Mouse (Mus musculus): ENCODE results near the gene Slc22a20. TPM values are rescaled to one million over a fixed set of nuclear protein-coding genes. Genes with fewer than 3 reads are reported as not detected.

The Slc22a20 gene
- polyA plus RNA-seq, 1 experiment from 2014 or later = not detected

DNA sequence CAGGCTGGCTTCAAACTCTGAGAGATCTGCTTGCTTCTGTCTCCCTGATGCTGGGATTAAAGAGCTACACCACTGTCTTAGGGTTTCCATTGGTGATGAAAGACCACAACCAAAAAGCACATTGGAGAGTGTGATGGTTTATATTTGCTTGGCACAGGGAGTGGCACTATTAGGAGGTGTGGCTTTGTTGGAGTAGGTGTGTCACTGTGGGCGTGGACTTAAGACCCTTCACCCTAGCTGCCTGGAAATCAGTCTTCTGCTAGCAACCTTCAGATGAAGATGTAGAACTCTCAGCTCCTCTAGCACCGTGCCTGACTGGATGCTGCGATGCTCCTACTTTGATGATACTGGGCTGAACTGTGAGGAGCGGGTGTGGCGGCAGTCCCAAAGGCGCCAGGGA is 47.4 kb downstream of the Slc22a20 start:
- H3K9me3 ChIP-seq (ENCODE audit: control insufficient read depth, low read length) = no peaks in the 10 kb centered on the region
- H3K27ac ChIP-seq (ENCODE audit: low read depth, low read length) = no peak overlapping the region
- ATAC-seq = no peak
- no peaks in the 10 kb centered on the region for H3K36me3 ChIP-seq (ENCODE audit: control insufficient read depth, insufficient read depth, low read length)
- 91% methylated on average over 6 of the region's 6 CpGs for WGBS
- no peak overlapping the region for H3K9ac ChIP-seq (ENCODE audit: low read depth, low read length)
- peaks cover 19% of the 10 kb centered on the region for H3K4me1 ChIP-seq (ENCODE audit: control insufficient read depth, insufficient read depth, low read depth, low read length)
- H3K4me3 ChIP-seq (ENCODE audit: low read length) = no peak overlapping the region
- no peaks in the 10 kb centered on the region for H3K27me3 ChIP-seq (replicated peaks; ENCODE audit: control insufficient read depth, insufficient read depth, low read length)
- H3K4me2 ChIP-seq (ENCODE audit: low read length) = no peak overlapping the region

DNA sequence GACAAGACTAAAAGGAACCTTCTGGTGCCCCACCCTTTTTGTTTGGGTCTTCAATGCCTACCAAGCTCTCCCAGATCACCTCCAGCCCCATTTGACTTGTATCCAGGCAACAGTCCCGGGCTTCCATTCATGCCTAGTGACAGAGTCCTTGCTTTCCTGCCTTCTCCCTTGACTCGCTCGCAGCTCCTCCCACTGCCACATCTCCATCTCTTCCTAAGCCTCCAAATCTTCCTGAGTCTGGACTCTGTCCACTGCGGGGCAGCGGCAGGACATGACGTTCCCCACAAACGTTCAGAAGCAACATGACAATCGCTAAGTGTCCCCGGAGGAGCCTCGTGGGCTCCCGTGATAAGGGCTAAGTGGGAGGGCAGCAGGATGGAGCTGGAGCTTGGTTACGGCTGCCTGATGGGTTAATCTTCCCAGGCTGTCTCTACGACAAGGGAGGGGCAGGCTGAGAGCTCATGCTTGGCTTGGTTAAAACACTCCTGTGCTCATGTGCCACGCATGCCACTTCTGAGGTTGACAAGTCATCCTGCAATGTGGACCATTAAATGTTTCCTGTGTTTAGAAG is 48.0 kb downstream of the Slc22a20 start:
- Histone ChIP-seq H3K4me1 (ENCODE audit: control insufficient read depth, insufficient read depth, low read depth, low read length) (peaks cover 19% of the 10 kb centered on the region), H3K27me3 (replicated peaks; ENCODE audit: control insufficient read depth, insufficient read depth, low read length) (no peaks in the 10 kb centered on the region), H3K4me3 (ENCODE audit: low read length) (0 out of 2 replicates have a peak overlapping the region, but pooled peaks have one; percentile 8), H3K9ac (ENCODE audit: low read depth, low read length) (no peak overlapping the region), H3K4me2 (ENCODE audit: low read length) (peak overlapping the region; percentile 51), H3K27ac (ENCODE audit: low read depth, low read length) (peak overlapping the region; percentile 77), H3K36me3 (ENCODE audit: control insufficient read depth, insufficient read depth, low read length) (no peaks in the 10 kb centered on the region), H3K9me3 (ENCODE audit: control insufficient read depth, low read length) (no peaks in the 10 kb centered on the region)
- peak; percentile 77 for ATAC-seq
- WGBS = 18% methylated on average over 14 of the region's 14 CpGs

DNA sequence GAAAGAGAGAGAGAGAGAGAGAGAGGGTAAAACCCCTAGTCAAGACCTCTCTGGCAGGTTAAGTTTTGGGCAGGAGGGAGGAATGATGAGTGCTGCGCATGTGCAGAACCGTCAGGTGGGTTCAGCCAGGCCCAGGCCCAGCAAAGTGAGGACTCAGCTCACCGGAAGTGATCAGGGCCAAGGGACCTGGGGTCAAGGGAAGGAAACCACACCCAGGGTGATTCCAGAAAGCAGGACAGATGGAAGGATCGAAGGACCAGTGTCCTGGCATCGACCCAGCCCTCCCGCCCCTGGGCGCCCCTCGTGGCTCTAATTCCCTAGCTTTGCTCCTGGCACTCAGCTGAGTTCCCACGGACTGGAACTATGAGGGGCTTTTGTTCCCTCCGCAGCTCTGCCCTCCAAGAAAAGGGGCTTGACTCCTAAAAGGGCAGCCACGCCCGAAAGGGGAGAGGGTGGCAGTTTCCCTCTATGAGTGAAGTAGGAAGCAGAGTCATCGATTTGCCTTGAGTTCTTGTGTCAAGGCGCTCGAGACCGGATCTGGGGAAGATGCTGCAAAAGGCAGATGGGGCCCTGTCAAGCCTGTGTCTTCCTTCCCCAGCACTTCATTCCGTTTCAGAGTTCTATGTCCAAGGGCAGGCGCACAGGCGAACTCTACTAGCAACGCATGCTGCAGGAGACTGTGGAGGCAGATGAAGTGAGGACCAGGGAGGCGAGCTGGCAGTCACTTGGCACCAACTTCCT is 48.7 kb downstream of the Slc22a20 start:
- Histone ChIP-seq H3K4me2 (ENCODE audit: low read length) (peak overlapping the region; percentile 51; the same call in 1 of the 2 replicates), H3K27me3 (replicated peaks; ENCODE audit: control insufficient read depth, insufficient read depth, low read length) (no peaks in the 10 kb centered on the region), H3K4me1 (ENCODE audit: control insufficient read depth, insufficient read depth, low read depth, low read length) (peaks cover 19% of the 10 kb centered on the region), H3K4me3 (ENCODE audit: low read length) (no peak overlapping the region), H3K27ac (ENCODE audit: low read depth, low read length) (peak overlapping the region; percentile 77), H3K36me3 (ENCODE audit: control insufficient read depth, insufficient read depth, low read length) (no peaks in the 10 kb centered on the region), H3K9ac (ENCODE audit: low read depth, low read length) (no peak overlapping the region; the same call in 1 of the 2 replicates), H3K9me3 (ENCODE audit: control insufficient read depth, low read length) (no peaks in the 10 kb centered on the region)
- 46% methylated on average over 21 of the region's 21 CpGs for WGBS
- ATAC-seq = no peak

DNA sequence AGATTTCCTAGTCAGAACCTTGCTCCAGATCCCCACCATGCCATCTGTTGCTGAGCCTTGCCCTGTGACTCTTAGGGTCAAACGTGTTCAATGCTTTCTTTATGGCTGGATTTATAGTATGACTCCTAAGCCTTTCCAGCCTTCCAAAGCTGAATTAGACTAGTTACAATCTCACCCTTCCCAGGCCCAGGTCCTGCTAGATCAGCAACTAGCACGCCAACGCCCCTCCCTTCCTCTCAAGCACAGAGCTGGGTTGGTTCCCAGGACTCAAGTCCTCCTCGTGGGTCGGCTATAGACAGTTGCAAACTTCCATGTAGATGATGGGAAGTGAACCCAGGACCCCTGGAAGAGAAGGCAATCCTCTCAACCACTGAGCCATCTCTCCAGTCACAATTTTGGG is 50.3 kb downstream of the Slc22a20 start:
- peaks cover 19% of the 10 kb centered on the region for H3K4me1 ChIP-seq (ENCODE audit: control insufficient read depth, insufficient read depth, low read depth, low read length)
- H3K27me3 ChIP-seq (replicated peaks; ENCODE audit: control insufficient read depth, insufficient read depth, low read length) = no peaks in the 10 kb centered on the region
- H3K27ac ChIP-seq (ENCODE audit: low read depth, low read length) = no peak overlapping the region
- H3K9me3 ChIP-seq (ENCODE audit: control insufficient read depth, low read length) = no peaks in the 10 kb centered on the region
- ATAC-seq = no peak
- no peak overlapping the region for H3K4me2 ChIP-seq (ENCODE audit: low read length)
- no peak overlapping the region for H3K4me3 ChIP-seq (ENCODE audit: low read length)
- WGBS = 79% methylated on average over 5 of the region's 5 CpGs
- no peak overlapping the region for H3K9ac ChIP-seq (ENCODE audit: low read depth, low read length)
- H3K36me3 ChIP-seq (ENCODE audit: control insufficient read depth, insufficient read depth, low read length) = no peaks in the 10 kb centered on the region

DNA sequence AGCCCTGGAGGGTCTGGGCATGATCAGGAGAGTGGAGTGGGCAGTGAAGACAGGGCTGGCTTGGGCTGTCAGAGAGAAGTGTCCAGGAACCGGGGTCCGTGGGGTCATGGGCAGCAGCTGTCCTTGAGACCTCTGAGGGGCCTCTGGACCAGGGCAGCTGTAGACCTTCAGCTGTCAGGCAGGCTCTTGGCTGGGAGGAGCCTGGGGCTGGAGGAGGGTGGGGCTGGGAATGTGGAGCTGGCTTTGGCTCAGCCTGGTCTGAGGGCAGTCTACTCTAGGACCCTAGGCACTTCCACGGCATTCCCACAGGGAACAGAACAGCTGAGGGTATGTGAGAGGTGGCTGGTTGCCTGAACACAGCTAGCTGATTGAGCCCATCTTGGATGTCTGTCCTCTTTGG is 50.7 kb downstream of the Slc22a20 start:
- Histone ChIP-seq H3K27ac (ENCODE audit: low read depth, low read length) (no peak overlapping the region), H3K9ac (ENCODE audit: low read depth, low read length) (no peak overlapping the region), H3K4me2 (ENCODE audit: low read length) (no peak overlapping the region), H3K9me3 (ENCODE audit: control insufficient read depth, low read length) (no peaks in the 10 kb centered on the region), H3K27me3 (replicated peaks; ENCODE audit: control insufficient read depth, insufficient read depth, low read length) (no peaks in the 10 kb centered on the region), H3K4me1 (ENCODE audit: control insufficient read depth, insufficient read depth, low read depth, low read length) (peaks cover 19% of the 10 kb centered on the region), H3K4me3 (ENCODE audit: low read length) (no peak overlapping the region), H3K36me3 (ENCODE audit: control insufficient read depth, insufficient read depth, low read length) (no peaks in the 10 kb centered on the region)
- WGBS = 59% methylated on average over 3 of the region's 3 CpGs
- no peak for ATAC-seq

DNA sequence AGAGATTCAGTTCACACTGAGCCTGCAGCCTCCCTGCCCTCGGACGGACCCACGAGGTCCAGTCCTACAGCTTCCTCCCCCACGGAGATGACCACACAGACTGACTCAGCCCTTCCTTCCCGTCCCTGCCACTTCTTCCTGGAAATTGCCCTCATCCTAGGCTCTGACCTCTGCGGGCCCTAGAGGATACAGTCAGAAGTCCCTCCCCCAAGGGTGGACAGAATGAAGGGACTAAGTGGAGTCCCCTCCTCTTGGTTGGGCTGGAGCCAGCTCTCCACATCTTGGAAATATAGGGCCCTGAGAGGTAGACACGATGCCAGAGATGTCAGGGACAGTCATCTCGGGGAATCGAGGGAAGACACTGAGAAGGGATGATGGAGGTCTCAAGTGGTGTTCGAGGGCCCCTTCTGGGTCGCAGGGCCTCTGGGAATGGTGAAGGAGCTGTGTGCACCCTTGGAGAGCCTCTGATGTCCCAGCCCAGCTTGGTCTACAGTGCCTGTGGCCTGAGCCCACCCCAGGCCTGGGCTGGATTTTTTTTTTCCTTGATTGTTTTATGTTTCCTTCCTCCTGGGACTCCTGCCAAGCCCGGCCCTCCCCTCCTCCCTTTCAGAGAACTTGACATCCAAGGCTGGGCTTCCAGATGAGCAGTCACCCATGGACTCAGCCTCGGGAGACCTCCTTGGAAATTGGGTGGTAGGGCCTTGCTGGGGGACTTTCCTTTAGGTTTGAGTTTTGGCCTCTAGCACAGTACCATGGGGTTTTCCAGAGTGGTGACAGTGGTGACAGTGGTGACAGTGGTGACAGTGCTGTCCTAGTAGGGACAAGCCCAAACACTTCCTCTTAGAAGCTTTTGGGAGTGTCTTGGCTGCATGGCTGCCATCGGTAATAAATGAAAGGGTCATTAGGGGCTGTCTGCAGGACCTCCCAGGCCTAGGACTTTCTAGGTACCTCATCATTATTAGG is 56.0 kb downstream of the Slc22a20 start:
- no peak for ATAC-seq
- H3K27ac ChIP-seq (ENCODE audit: low read depth, low read length) = no peak overlapping the region
- peaks cover 3% of the 10 kb centered on the region for H3K4me1 ChIP-seq (ENCODE audit: control insufficient read depth, insufficient read depth, low read depth, low read length)
- no peak overlapping the region for H3K9ac ChIP-seq (ENCODE audit: low read depth, low read length)
- no peaks in the 10 kb centered on the region for H3K27me3 ChIP-seq (replicated peaks; ENCODE audit: control insufficient read depth, insufficient read depth, low read length)
- H3K4me3 ChIP-seq (ENCODE audit: low read length) = no peak overlapping the region
- no peaks in the 10 kb centered on the region for H3K36me3 ChIP-seq (ENCODE audit: control insufficient read depth, insufficient read depth, low read length)
- H3K9me3 ChIP-seq (ENCODE audit: control insufficient read depth, low read length) = no peaks in the 10 kb centered on the region
- H3K4me2 ChIP-seq (ENCODE audit: low read length) = no peak overlapping the region
- WGBS = 64% methylated on average over 14 of the region's 14 CpGs

DNA sequence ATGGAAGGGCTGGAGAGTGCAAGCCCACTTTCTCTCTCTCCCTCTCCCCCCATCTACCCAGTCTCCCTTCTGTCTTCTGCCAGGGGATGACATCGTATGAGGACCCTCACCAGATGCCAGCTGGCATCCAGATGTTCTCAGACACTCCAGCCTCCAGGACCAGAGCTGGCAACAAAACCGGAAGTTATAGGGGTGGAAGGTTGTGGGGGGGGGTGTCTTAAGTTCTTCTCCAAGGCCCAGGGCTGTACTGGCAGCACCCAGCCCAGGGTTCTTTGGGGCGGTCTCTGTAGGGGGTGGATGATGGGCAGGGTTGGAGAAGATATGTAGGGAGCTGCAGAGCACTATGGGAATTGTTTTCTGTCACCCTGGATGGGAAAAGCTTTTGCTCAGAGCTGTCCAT is 57.4 kb downstream of the Slc22a20 start:
- no peak overlapping the region for H3K27ac ChIP-seq (ENCODE audit: low read depth, low read length)
- H3K9ac ChIP-seq (ENCODE audit: low read depth, low read length) = no peak overlapping the region
- no peak overlapping the region for H3K4me3 ChIP-seq (ENCODE audit: low read length)
- no peaks in the 10 kb centered on the region for H3K36me3 ChIP-seq (ENCODE audit: control insufficient read depth, insufficient read depth, low read length)
- no peaks in the 10 kb centered on the region for H3K9me3 ChIP-seq (ENCODE audit: control insufficient read depth, low read length)
- H3K4me1 ChIP-seq (ENCODE audit: control insufficient read depth, insufficient read depth, low read depth, low read length) = peaks cover 6% of the 10 kb centered on the region
- WGBS = 65% methylated on average over 3 of the region's 3 CpGs
- H3K27me3 ChIP-seq (replicated peaks; ENCODE audit: control insufficient read depth, insufficient read depth, low read length) = no peaks in the 10 kb centered on the region
- no peak overlapping the region for H3K4me2 ChIP-seq (ENCODE audit: low read length)
- ATAC-seq = no peak

DNA sequence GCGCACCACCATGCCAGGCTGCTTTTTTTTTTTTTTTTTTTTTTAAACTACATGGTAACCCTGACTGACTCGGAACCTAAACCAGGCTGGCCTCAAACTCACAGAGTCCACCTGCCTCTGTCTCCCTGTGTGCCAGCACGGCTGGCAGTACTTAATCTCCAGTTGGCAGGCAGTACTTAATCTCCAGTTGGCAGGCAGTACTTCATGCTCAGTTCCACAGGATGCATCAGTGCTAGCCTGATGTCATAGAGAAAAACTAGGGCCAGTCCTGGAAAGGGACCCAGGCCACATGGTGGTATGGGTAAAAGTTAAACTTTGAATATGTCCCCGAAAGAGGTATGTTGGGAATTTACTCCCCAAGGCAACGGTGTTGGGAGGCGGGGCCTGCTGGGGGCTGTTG is 57.8 kb downstream of the Slc22a20 start:
- Histone ChIP-seq H3K27ac (ENCODE audit: low read depth, low read length) (no peak overlapping the region), H3K36me3 (ENCODE audit: control insufficient read depth, insufficient read depth, low read length) (no peaks in the 10 kb centered on the region), H3K4me1 (ENCODE audit: control insufficient read depth, insufficient read depth, low read depth, low read length) (peaks cover 8% of the 10 kb centered on the region), H3K27me3 (replicated peaks; ENCODE audit: control insufficient read depth, insufficient read depth, low read length) (no peaks in the 10 kb centered on the region), H3K9ac (ENCODE audit: low read depth, low read length) (no peak overlapping the region), H3K9me3 (ENCODE audit: control insufficient read depth, low read length) (no peaks in the 10 kb centered on the region), H3K4me3 (ENCODE audit: low read length) (no peak overlapping the region), H3K4me2 (ENCODE audit: low read length) (no peak overlapping the region)
- no peak for ATAC-seq
- WGBS = 78% methylated on average over 6 of the region's 6 CpGs

DNA sequence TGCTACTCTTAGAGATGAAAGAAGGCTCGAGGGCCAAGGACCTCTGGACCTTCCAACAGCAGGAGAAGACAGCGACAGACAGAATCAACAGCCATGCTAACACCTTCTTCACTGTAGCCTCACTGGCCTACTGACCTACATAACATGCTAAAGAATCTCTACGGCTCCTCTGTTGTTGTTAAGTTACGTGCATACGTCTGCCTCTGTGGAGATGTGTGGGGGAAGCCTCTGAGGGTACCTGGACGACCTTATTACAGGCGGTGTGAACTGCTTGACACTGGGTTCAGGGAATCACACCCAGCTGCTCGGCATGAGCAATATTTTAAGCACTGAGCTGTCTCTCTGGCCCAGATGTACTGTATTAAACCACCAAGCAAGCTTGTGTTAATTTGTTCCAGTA is 58.4 kb downstream of the Slc22a20 start:
- Histone ChIP-seq H3K4me1 (ENCODE audit: control insufficient read depth, insufficient read depth, low read depth, low read length) (peaks cover 12% of the 10 kb centered on the region), H3K9ac (ENCODE audit: low read depth, low read length) (no peak overlapping the region), H3K4me2 (ENCODE audit: low read length) (no peak overlapping the region), H3K9me3 (ENCODE audit: control insufficient read depth, low read length) (no peaks in the 10 kb centered on the region), H3K27ac (ENCODE audit: low read depth, low read length) (no peak overlapping the region), H3K4me3 (ENCODE audit: low read length) (no peak overlapping the region), H3K27me3 (replicated peaks; ENCODE audit: control insufficient read depth, insufficient read depth, low read length) (no peaks in the 10 kb centered on the region), H3K36me3 (ENCODE audit: control insufficient read depth, insufficient read depth, low read length) (no peaks in the 10 kb centered on the region)
- WGBS = 70% methylated on average over 8 of the region's 8 CpGs
- no peak for ATAC-seq
